Mouse (Mus musculus) heart, embryonic 13.5 days (tissue): Measurements from ENCODE around the gene Hoxb4. TPM values are rescaled to one million over a fixed set of nuclear protein-coding genes. Genes with fewer than 3 reads are reported as not detected.

Experiments used
- ATAC-seq: fragments of 200-750 bp; cut with Nextera tagmentation; 2 replicates; pipeline ENCODE4 v1.8.0; 2017; ENCODE audit warnings: moderate TSS enrichment; ENCODE audit not compliant: insufficient number of reproducible peaks, low FRiP score, low TSS enrichment; ENCODE audit errors: extremely low read depth
- H3K27ac ChIP-seq: fragments of 300-500 bp; sonication (generic); replicated peaks from 2 replicates; pipeline ENCODE4 v1.5.1; 2015; ENCODE audit warnings: moderate library complexity, mild to moderate bottlenecking, inconsistent platforms
- H3K27me3 ChIP-seq: fragments of 300-500 bp; sonication (generic); replicated peaks from 2 replicates; pipeline ENCODE4 v1.6.1; 2015; ENCODE audit warnings: mild to moderate bottlenecking, inconsistent platforms
- H3K36me3 ChIP-seq: fragments of 300-500 bp; sonication (generic); 2 replicates; pipeline ENCODE4 v1.6.1; 2015; ENCODE audit warnings: mild to moderate bottlenecking, inconsistent platforms
- H3K4me1 ChIP-seq: fragments of 300-500 bp; sonication (generic); 2 replicates; pipeline ENCODE4 v1.6.1; 2015; ENCODE audit warnings: inconsistent platforms
- H3K4me2 ChIP-seq: fragments of 300-500 bp; sonication (generic); 2 replicates; pipeline ENCODE4 v1.6.1; 2015; ENCODE audit warnings: inconsistent platforms, mild to moderate bottlenecking, moderate library complexity
- H3K4me3 ChIP-seq: fragments of 300-500 bp; sonication (generic); 2 replicates; pipeline ENCODE4 v1.5.1; 2015; ENCODE audit warnings: moderate library complexity, mild to moderate bottlenecking, inconsistent platforms
- H3K9ac ChIP-seq: fragments of 300-500 bp; sonication (generic); 2 replicates; pipeline ENCODE4 v1.6.1; 2015; ENCODE audit warnings: inconsistent platforms, mild to moderate bottlenecking, moderate library complexity
- H3K9me3 ChIP-seq: fragments of 300-500 bp; sonication (generic); 2 replicates; pipeline ENCODE4 v1.6.1; 2016; ENCODE audit warnings: inconsistent platforms
- WGBS: fragments of 180-500 bp; shearing (Covaris S2); methylation state at CpG from one replicate; pipeline ENCODE4 v1.1.7; 2015; ENCODE audit warnings: mixed read lengths; 5-methylcytosine and 5-hydroxymethylcytosine counted together
- polyA plus RNA-seq: library from polyadenylated mRNA; unstranded; fragments of >200 nt; fragmentation: Nextera tagmentation; extraction: Ambion mirVana; gene quantifications from 2 replicates; pipeline ENCODE4 v1.2.1, GENCODE M21; 2015

Gene Hoxb4
- polyA plus RNA-seq = 0.43 and 0.59 TPM in 2 replicates

DNA sequence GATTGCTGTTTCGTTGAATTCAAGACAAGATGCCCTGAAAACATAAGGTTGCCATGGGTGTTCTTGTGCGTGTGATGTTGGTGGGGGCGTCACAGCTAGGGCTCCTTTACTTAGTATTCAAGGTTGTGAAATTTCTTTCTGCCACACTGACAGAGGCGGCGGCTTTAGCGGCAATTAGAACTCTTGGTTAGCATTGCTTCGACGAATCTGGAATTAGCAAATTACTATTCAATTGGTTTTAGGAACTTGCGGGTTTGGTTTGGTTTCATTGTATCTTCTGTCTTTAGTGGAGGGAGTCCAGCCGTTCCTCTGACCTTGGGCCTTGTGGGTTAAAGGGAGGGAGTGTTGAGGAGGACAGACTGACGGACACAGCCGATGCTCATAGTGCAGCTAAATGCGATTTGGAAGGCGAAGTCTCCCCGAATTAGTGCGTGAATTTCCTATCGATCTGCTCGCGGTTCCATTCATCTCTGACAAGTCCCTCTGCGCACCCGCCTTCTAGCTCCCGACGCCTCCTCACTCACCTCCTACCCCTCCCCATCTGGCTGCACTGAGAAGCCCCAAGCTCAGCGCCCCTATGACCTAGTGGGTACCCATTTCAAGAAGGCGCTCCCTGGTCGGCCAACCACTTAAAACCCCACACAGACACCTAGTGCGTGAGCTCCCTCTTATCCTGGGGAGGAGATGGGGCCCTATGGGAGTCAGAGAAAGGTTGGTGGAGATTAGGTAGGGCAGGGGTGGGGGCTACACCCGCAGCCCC, at the start of gene Hoxb4:
TSS of gene Hoxb4 (plus strand) at position 660 of the 760 bp plus-strand sequence.
- Histone ChIP-seq H3K4me2 (peak within 1 kb of the TSS; percentile 66), H3K9ac (peak within 1 kb of the TSS; percentile 84), H3K27me3 (peaks cover 100% of the 10 kb centered on the region), H3K36me3 (no peaks in the 10 kb centered on the region), H3K4me1 (peaks cover 10% of the 10 kb centered on the region), H3K4me3 (peak within 1 kb of the TSS; percentile 54), H3K27ac (peak within 1 kb of the TSS; percentile 85), H3K9me3 (no peaks in the 10 kb centered on the region)
- no peak for ATAC-seq
- WGBS = 4% methylated on average over 28 of the region's 28 CpGs

DNA sequence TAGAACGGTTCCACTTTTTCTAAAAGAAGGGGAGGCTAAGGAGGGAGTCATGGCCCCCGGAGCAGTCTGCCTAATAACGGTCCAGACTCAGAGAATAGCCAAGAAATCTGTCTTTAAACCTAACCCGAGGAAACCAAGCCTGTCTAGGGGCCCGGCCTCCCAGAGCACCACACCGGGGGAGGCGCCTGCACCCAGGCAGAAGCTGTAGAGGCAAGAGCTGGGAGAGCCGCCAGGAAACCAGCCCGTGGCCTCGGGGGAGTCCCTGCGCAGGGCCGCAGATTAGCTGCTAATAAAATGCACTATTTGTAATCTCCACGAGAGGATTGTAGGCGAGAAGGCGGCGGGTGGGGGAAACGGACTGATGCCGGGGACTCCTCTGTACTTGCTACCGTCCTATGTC, 48.2 kb upstream of the Hoxb4 start:
- no peak overlapping the region for H3K4me3 ChIP-seq
- H3K4me1 ChIP-seq = peaks cover 19% of the 10 kb centered on the region
- peaks cover 99% of the 10 kb centered on the region for H3K27me3 ChIP-seq
- H3K27ac ChIP-seq = no peak overlapping the region
- no peak overlapping the region for H3K9ac ChIP-seq
- no peak for ATAC-seq
- H3K4me2 ChIP-seq = no peak overlapping the region
- no peaks in the 10 kb centered on the region for H3K36me3 ChIP-seq
- under 1% methylated on average over 19 of the region's 19 CpGs for WGBS
- H3K9me3 ChIP-seq = no peaks in the 10 kb centered on the region

DNA sequence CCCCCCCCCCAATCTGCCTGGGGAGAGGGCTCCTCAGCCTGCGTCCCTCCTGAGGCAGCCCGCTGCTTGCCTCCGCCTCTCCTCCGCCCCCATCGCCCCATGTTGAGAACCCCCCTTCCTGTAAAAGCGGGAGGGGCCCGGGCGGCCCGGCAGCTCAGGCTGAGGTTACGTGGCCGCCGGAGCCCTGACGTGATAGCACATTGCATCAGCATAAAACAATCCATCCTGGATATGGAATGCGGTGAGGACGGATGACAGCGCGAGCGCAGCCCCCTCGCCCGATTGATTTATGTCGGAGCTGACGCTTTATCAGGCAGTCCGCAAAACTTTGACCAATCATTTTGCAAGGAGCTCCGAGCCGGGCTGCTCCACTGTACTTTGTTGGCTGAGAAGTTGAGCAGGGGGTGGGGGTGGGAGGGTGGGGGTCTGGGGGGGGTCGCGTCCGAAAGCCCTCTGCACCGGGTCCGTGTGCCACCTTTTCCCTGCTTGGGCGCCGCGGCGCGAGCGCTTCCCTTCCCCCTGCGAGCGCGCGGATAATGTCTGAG, 47.0 kb upstream of the Hoxb4 start, which contains the start of gene Hoxb9:
TSS of gene Hoxb9 (plus strand) at position 462 of the 545 bp plus-strand sequence.
- no peak for ATAC-seq
- H3K4me2 ChIP-seq = peak within 1 kb of the TSS; percentile 55
- H3K36me3 ChIP-seq = no peaks in the 10 kb centered on the region
- no peak within 1 kb of the TSS for H3K27ac ChIP-seq
- no peaks in the 10 kb centered on the region for H3K9me3 ChIP-seq
- H3K4me1 ChIP-seq = peaks cover 19% of the 10 kb centered on the region
- peak within 1 kb of the TSS; percentile 43 for H3K4me3 ChIP-seq
- peaks cover 99% of the 10 kb centered on the region for H3K27me3 ChIP-seq
- H3K9ac ChIP-seq = no peak within 1 kb of the TSS
- 2% methylated on average over 40 of the region's 40 CpGs for WGBS

DNA sequence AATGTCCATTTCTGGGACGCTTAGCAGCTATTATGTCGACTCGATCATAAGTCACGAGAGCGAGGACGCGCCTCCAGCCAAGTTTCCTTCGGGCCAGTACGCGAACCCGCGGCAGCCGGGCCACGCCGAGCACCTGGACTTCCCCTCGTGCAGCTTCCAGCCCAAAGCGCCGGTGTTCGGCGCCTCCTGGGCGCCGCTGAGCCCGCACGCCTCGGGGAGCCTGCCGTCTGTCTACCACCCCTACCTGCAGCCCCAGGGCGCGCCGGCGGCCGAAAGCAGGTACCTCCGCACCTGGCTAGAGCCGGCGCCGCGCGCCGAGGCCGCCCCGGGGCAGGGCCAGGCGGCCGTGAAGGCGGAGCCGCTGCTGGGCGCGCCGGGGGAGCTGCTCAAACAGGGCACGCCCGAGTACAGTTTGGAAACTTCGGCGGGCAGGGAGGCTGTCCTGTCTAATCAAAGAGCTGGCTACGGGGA, 46.5 kb upstream of the Hoxb4 start:
- no peak overlapping the region for H3K9ac ChIP-seq
- peak overlapping the region; percentile 43 for H3K4me3 ChIP-seq
- WGBS = under 1% methylated on average over 52 of the region's 52 CpGs
- no peaks in the 10 kb centered on the region for H3K36me3 ChIP-seq
- peaks cover 19% of the 10 kb centered on the region for H3K4me1 ChIP-seq
- ATAC-seq = 0 out of 2 replicates have a peak, but pooled peaks have one; percentile 25
- H3K27me3 ChIP-seq = peaks cover 99% of the 10 kb centered on the region
- H3K4me2 ChIP-seq = peak overlapping the region; percentile 55
- H3K27ac ChIP-seq = no peak overlapping the region
- H3K9me3 ChIP-seq = no peaks in the 10 kb centered on the region

DNA sequence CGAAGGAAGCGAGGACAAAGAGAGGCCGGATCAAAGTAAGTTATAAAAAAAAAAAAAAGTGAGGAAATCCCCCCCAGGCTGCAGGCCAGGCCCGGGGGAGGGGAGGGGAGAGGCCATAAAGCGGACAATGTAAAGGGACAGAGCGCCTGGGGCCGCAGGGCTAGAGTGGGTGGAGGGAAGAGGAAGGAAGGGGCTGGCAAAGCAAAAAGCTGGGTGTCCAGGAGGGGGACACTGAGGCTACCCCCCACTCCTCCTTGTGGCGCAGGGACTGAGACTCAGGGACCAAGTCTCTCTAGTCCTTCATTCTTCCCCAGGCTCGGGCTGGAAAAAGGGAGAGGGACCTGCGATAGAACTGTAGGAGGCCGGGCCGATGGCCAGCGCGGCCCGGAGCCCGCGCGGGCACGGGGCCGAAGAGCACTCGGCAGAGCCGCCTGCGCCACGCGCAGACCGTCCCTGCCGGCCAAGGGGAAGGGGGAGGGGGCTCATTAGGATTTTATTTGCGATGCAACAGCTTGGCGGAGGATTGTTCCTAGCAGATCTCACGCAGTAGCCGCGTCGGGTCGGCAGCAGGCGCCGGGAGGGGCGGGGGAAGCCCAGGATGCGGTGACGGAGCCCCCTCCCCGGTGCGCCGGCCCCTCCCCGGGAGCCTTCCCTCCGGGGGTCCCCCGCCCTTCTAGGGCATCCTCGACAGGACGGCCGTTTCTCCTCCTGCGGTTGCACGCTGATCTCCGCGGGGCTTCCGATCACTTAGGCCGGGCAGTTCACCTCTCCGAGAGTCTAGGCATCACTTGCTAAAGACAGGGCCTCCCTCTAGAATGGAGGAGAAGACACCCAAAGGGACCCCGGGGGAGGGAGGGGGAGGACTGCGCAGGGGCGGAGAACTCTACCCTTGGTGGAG, 45.8 kb upstream of the Hoxb4 start:
- under 1% methylated on average over 58 of the region's 58 CpGs for WGBS

DNA sequence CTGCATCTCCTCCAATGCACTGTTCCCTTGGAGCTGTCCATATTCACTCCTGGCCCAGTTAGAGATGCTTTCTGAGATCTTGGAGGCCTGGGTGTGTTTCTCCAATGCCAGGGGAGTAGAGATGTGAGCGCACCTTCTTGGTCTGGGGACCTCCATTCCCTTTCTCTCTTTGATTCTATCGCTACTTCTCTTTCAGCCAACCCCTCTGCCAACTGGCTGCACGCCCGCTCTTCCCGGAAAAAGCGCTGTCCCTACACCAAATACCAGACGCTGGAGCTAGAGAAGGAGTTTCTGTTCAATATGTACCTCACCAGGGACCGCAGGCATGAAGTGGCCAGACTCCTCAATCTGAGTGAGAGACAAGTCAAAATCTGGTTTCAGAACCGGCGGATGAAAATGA, 43.6 kb upstream of the Hoxb4 start:
- Histone ChIP-seq H3K4me3 (no peak overlapping the region), H3K9ac (no peak overlapping the region), H3K4me2 (no peak overlapping the region), H3K4me1 (peaks cover 19% of the 10 kb centered on the region), H3K36me3 (no peaks in the 10 kb centered on the region), H3K27me3 (peaks cover 100% of the 10 kb centered on the region), H3K9me3 (no peaks in the 10 kb centered on the region), H3K27ac (no peak overlapping the region)
- ATAC-seq = no peak
- 5% methylated on average over 10 of the region's 10 CpGs for WGBS

More for the DNA sequence above, 45.8 kb upstream of the Hoxb4 start:
- Histone ChIP-seq H3K9ac (no peak overlapping the region), H3K27ac (no peak overlapping the region), H3K4me2 (peak overlapping the region; percentile 55), H3K27me3 (peaks cover 99% of the 10 kb centered on the region), H3K36me3 (no peaks in the 10 kb centered on the region), H3K9me3 (no peaks in the 10 kb centered on the region), H3K4me3 (peak overlapping the region; percentile 43), H3K4me1 (peaks cover 19% of the 10 kb centered on the region)
- no peak for ATAC-seq

DNA sequence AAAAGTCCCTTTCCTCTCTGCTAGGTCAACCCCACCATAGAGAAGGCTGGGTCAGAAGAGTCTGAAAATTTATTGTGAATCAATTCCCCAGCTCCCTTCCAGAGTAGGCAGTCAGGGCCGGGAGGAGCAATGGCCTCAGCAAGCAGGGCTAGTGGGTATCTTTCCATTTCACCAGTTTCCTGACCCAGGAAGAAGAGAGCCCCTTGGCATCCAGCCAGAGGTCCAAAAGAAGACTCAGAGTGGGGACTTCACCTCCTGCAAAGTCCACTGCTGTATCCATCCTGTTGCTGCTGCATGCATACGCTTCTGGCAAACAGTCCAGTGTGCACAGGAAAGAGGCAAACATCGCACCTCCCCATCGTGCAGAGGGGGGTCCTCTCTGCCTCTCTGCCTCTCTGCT, 42.2 kb upstream of the Hoxb4 start:
- H3K9me3 ChIP-seq = no peaks in the 10 kb centered on the region
- WGBS = 5% methylated on average over 4 of the region's 4 CpGs
- no peak overlapping the region for H3K27ac ChIP-seq
- no peak overlapping the region for H3K9ac ChIP-seq
- ATAC-seq = no peak
- no peak overlapping the region for H3K4me2 ChIP-seq
- H3K27me3 ChIP-seq = peaks cover 100% of the 10 kb centered on the region
- no peaks in the 10 kb centered on the region for H3K36me3 ChIP-seq
- peaks cover 17% of the 10 kb centered on the region for H3K4me1 ChIP-seq
- H3K4me3 ChIP-seq = no peak overlapping the region

DNA sequence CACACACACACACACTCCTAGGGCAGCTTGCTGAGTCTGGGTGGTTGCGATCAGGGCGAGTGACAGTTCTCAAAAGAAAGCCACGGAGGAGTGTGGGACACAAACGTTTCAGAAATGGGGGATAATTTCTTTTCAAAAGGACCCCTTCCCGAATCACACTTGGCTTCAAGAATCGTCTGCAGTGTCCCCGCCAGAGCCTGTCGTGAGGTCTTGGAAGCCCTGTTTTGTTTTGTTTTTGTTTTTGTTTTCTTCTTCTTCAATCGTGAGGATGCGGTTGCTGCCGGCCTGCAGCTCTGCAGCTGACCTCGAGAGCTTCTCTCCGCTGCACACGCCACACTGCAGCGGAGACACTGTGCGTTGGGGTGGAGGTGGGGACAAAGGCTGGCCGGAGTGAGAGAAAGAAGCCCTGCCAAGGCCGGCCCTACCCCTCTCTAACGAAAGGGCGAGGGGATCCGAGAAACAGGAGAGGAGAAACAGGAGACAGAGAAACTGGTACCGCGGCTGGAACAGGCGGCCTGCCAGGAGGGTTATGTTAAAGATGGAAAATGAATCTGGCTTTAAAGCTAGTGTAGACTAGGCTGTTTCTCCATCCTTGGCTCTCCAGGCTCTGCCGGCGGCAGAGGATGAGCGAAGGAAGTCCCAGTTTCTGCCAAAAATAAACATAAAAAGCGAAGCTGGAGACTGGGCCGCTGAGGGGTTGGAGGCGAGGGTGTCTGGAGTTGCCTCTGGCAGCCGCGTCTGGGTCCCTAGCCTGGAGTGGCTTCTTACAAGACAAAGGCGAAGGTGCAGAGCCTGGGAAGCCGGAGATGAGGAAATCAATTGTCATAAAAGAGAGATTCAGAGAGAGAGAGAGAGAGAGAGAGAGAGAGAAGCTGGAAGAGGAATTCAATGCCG, 40.7 kb upstream of the Hoxb4 start:
- Histone ChIP-seq H3K9me3 (no peaks in the 10 kb centered on the region), H3K27ac (no peak overlapping the region), H3K4me3 (peak overlapping the region; percentile 3; the same call in 1 of the 2 replicates), H3K4me2 (no peak overlapping the region), H3K27me3 (peaks cover 100% of the 10 kb centered on the region), H3K36me3 (no peaks in the 10 kb centered on the region), H3K9ac (no peak overlapping the region), H3K4me1 (peaks cover 2% of the 10 kb centered on the region)
- no peak for ATAC-seq
- 1% methylated on average over 35 of the region's 35 CpGs for WGBS

DNA sequence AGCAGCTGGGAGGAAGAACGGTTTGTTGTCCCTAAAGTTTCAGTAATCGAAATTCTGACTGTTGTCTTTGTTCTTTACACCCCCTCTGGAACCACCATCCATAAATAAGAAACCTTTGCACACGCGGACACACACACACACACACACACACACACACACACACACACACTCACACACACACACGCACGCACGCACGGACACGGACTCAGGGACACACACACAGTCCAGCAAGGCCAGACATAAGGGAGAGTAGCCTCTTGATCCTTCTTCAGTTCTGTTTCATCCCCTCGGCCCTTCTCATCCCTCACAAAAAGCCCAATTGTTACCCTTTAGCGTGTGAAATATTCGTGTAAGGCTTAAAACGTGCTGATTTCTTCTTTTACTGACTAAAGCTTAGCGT, 39.7 kb upstream of the Hoxb4 start:
- no peak overlapping the region for H3K27ac ChIP-seq
- no peak for ATAC-seq
- H3K9ac ChIP-seq = no peak overlapping the region
- peaks cover 100% of the 10 kb centered on the region for H3K27me3 ChIP-seq
- H3K4me1 ChIP-seq = peaks cover 5% of the 10 kb centered on the region; the same call in 1 of the 2 replicates
- WGBS = 20% methylated on average over 14 of the region's 14 CpGs
- no peaks in the 10 kb centered on the region for H3K9me3 ChIP-seq
- no peak overlapping the region for H3K4me2 ChIP-seq
- H3K36me3 ChIP-seq = no peaks in the 10 kb centered on the region
- no peak overlapping the region for H3K4me3 ChIP-seq

DNA sequence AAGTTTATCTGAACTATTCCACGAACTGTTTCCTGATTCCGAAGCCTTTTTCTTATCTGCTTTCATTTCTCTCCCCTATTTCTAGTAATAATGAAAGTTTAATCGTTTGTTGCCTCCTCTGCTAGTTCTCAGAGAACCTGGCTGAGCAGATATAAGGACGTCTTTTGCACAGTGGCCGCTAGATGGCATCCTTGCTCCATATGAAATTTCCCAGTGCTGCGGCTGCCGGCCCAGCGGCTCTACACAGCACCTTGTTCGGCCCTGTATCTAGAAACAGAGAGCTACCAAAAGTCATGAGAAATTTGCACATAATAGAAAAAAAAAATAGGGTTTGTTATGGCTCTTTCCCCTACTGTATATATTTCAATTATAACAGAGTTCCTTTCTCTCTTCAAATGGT, 39.3 kb upstream of the Hoxb4 start:
- Histone ChIP-seq H3K9ac (no peak overlapping the region), H3K9me3 (no peaks in the 10 kb centered on the region)

More for the DNA sequence above, 39.3 kb upstream of the Hoxb4 start:
- Histone ChIP-seq H3K4me3 (no peak overlapping the region), H3K27ac (no peak overlapping the region), H3K36me3 (no peaks in the 10 kb centered on the region), H3K4me1 (peaks cover 5% of the 10 kb centered on the region; the same call in 1 of the 2 replicates), H3K4me2 (no peak overlapping the region), H3K27me3 (peaks cover 100% of the 10 kb centered on the region)
- under 1% methylated on average over 9 of the region's 9 CpGs for WGBS
- no peak for ATAC-seq
